Mouse (Mus musculus) E14TG2a.4 (cell line): ENCODE results near the gene Ints14.

Experiments
- CTCF ChIP-seq: conservative IDR thresholded peaks from 2 replicates; pipeline ENCODE4 v1.5.1; 2014; ENCODE audit warnings: low read length
- NANOG ChIP-seq: IDR thresholded peaks from 2 replicates; pipeline ENCODE4 v1.6.1; 2014; ENCODE audit warnings: borderline replicate concordance, low read length, mixed read lengths
- POU5F1 ChIP-seq: IDR thresholded peaks from 2 replicates; pipeline ENCODE4 v1.6.1; 2014; ENCODE audit warnings: low read length, borderline replicate concordance

- TF ChIP-seq CTCF (no peak), POU5F1 (no peak), NANOG (no peak)
Observed at GRCm38 (mm10) chr9:65022580-65023135, 62.0 kb downstream of the Ints14 start.
